Mouse (Mus musculus): ENCODE data around the gene Arl10.
"Not testable (repeated sequence)": the region's sequence is repeated elsewhere in the genome, so short reads cannot be mapped to it uniquely, and the experiment has no call there.

Arl10 gene

GRCm38 (mm10) chr13:54582126-54582525, 7.3 kb downstream of the Arl10 start:
- DNase-seq (ENCODE audit: low read depth, low spot score), result no peak

GRCm38 (mm10) chr13:54582860-54583259, 8.0 kb downstream of the Arl10 start:
- no peak for DNase-seq (ENCODE audit: low read depth, low spot score)

GRCm38 (mm10) chr13:54585831-54586230, 11.0 kb downstream of the Arl10 start:
- DNase-seq (ENCODE audit: low read depth, low spot score), result no peak

- DNase-seq (ENCODE audit: low read depth, low spot score), result no peak
Measured at GRCm38 (mm10) chr13:54589414-54589995, 14.7 kb downstream of the Arl10 start.

GRCm38 (mm10) chr13:54589996-54590951, 15.5 kb downstream of the Arl10 start, which contains the start of the genes Nop16 and Higd2a:
Gene Nop16 (minus strand): TSS chr13:54590090.
Gene Higd2a (plus strand): TSS chr13:54590207.
- peak; percentile 98 for DNase-seq (ENCODE audit: low read depth, low spot score)

- no peak for DNase-seq (ENCODE audit: low read depth, low spot score)
Measured at GRCm38 (mm10) chr13:54591776-54592356, 17.1 kb downstream of the Arl10 start.

GRCm38 (mm10) chr13:54593617-54594016, 18.8 kb downstream of the Arl10 start:
- no peak for DNase-seq (ENCODE audit: low read depth, low spot score)

GRCm38 (mm10) chr13:54596107-54596690, 21.4 kb downstream of the Arl10 start:
- no peak for DNase-seq (ENCODE audit: low read depth, low spot score)

- no peak for DNase-seq (ENCODE audit: low read depth, low spot score)
Measured at GRCm38 (mm10) chr13:54596870-54597269, 22.1 kb downstream of the Arl10 start.

GRCm38 (mm10) chr13:54598622-54599143, 23.9 kb downstream of the Arl10 start:
- no peak for DNase-seq (ENCODE audit: low read depth, low spot score)

- DNase-seq (ENCODE audit: low read depth, low spot score), result no peak
Measured at GRCm38 (mm10) chr13:54602639-54603111, 27.9 kb downstream of the Arl10 start.

- DNase-seq (ENCODE audit: low read depth, low spot score), result no peak
Measured at GRCm38 (mm10) chr13:54603501-54603900, 28.7 kb downstream of the Arl10 start.

- no peak for DNase-seq (ENCODE audit: low read depth, low spot score)
Measured at GRCm38 (mm10) chr13:54604221-54604620, 29.4 kb downstream of the Arl10 start.

GRCm38 (mm10) chr13:54605426-54605825, 30.6 kb downstream of the Arl10 start:
- no peak for DNase-seq (ENCODE audit: low read depth, low spot score)

- DNase-seq (ENCODE audit: low read depth, low spot score), result no peak
Measured at GRCm38 (mm10) chr13:54607204-54607603, 32.4 kb downstream of the Arl10 start.

GRCm38 (mm10) chr13:54608002-54608401, 33.2 kb downstream of the Arl10 start:
- no peak for DNase-seq (ENCODE audit: low read depth, low spot score)

GRCm38 (mm10) chr13:54608666-54609065, 33.9 kb downstream of the Arl10 start:
- no peak for DNase-seq (ENCODE audit: low read depth, low spot score)

GRCm38 (mm10) chr13:54609301-54609700, 34.5 kb downstream of the Arl10 start:
- DNase-seq (ENCODE audit: low read depth, low spot score), result no peak

- DNase-seq (ENCODE audit: low read depth, low spot score), result no peak
Measured at GRCm38 (mm10) chr13:54610613-54610971, 35.8 kb downstream of the Arl10 start.

GRCm38 (mm10) chr13:54610972-54611754, 36.3 kb downstream of the Arl10 start, which contains the start of gene Cltb:
Gene Cltb (minus strand): TSS chr13:54611344.
- peak; percentile 74 for DNase-seq (ENCODE audit: low read depth, low spot score)

- DNase-seq (ENCODE audit: low read depth, low spot score), result not testable (repeated sequence)
Measured at GRCm38 (mm10) chr13:54613141-54613540, 38.3 kb downstream of the Arl10 start.
